Mouse (Mus musculus) kidney, adult 2 months (tissue): ENCODE measurements at regions not wholly inside any gene's neighbourhood (a gene's known extent, or its start where the extent isn't known, plus 50 kb on each side); places are given as distances from the start of the nearest gene placed in this dataset.

Source experiments
- CTCF ChIP-seq: fragments of 200-500 bp; conservative IDR thresholded peaks from 2 replicates; pipeline ENCODE4 v1.5.1; 2011; ENCODE audit warnings: low read depth, mild to moderate bottlenecking, control low read depth, low read length, moderate library complexity, mixed read lengths; ENCODE audit not compliant: insufficient read depth, insufficient read length
- POLR2A ChIP-seq: fragments of 200-500 bp; IDR thresholded peaks from one replicate; pipeline ENCODE4 v1.6.1; 2011; ENCODE audit warnings: low read depth, low read length, control low read depth

GRCm38 (mm10) chr6:109874187-109874586, 771.2 kb upstream of the Grm7 start:
- TF ChIP-seq POLR2A (no peak), CTCF (no peak)
